Comparison of ENCODE assay signal across 26 mouse cellular contexts in genomic region chr6:71193151-71193740, GRCm38 (mm10). TPM values are rescaled to one million over a fixed set of nuclear protein-coding genes. Genes with fewer than 3 reads are reported as not detected.
"Had no signal": no experiment of that assay in that cellular context is flagged by ENCODE, and none has a peak within 500 bp of the region (broad histone marks: within the 10 kb centered on the region; RNA-seq: fewer than 3 reads in every experiment).

No protein-coding gene starts in this region.

- H3K36me3 ChIP-seq: limb, embryonic 10.5 days; limb, embryonic 13.5 days; liver, embryonic 15.5 days; lung, embryonic 15.5 days; midbrain, embryonic 12.5 days; midbrain, embryonic 15.5 days; neural tube, embryonic 12.5 days; neural tube, embryonic 15.5 days had no signal

- H3K4me2 ChIP-seq: limb, embryonic 13.5 days; liver, embryonic 15.5 days; lung, embryonic 15.5 days; midbrain, embryonic 12.5 days; midbrain, embryonic 15.5 days; neural tube, embryonic 12.5 days; neural tube, embryonic 15.5 days had no signal

- H3K27ac ChIP-seq: kidney, postnatal 0 days; limb, embryonic 10.5 days; limb, embryonic 13.5 days; liver, embryonic 15.5 days; lung, embryonic 15.5 days; macrophage; midbrain, embryonic 12.5 days; midbrain, embryonic 15.5 days; neural tube, embryonic 12.5 days; neural tube, embryonic 15.5 days; stomach, postnatal 0 days had no signal

- DNase-seq: kidney, postnatal 4 days; liver; right cerebral cortex, adult 18-20 months; right cerebral cortex, postnatal 14 days; right cerebral cortex, postnatal 4 days; thymus, adult 2 months; thymus, postnatal 14 days; thymus, postnatal 4 days had no signal

- H3K4me3 ChIP-seq: limb, embryonic 10.5 days; limb, embryonic 13.5 days; liver, embryonic 15.5 days; lung, embryonic 15.5 days; midbrain, embryonic 12.5 days; midbrain, embryonic 15.5 days; neural tube, embryonic 12.5 days; neural tube, embryonic 15.5 days had no signal

- H3K4me1 ChIP-seq: limb, embryonic 13.5 days; lung, embryonic 15.5 days; midbrain, embryonic 12.5 days; midbrain, embryonic 15.5 days; neural tube, embryonic 12.5 days; neural tube, embryonic 15.5 days had no signal

- H3K9ac ChIP-seq: limb, embryonic 13.5 days; liver, embryonic 15.5 days; lung, embryonic 15.5 days; midbrain, embryonic 12.5 days; midbrain, embryonic 15.5 days; neural tube, embryonic 12.5 days; neural tube, embryonic 15.5 days had no signal

- H3K27me3 ChIP-seq: limb, embryonic 13.5 days; liver, embryonic 15.5 days; lung, embryonic 15.5 days; midbrain, embryonic 12.5 days; midbrain, embryonic 15.5 days; neural tube, embryonic 12.5 days; neural tube, embryonic 15.5 days had no signal

- ATAC-seq: inflammation-experienced regulatory T-cells, adult 6 months; intestine, embryonic 16.5 days; midbrain, embryonic 15.5 days had no signal

- H3K9me3 ChIP-seq: limb, embryonic 10.5 days; limb, embryonic 13.5 days; liver, embryonic 15.5 days; lung, embryonic 15.5 days; midbrain, embryonic 12.5 days; midbrain, embryonic 15.5 days; neural tube, embryonic 12.5 days; neural tube, embryonic 15.5 days had no signal

RNA-seq across cellular contexts. Expression of gene Fabp1, which starts 6.4 kb away (rescaled TPM):
- total RNA-seq: layer of hippocampus, adult 18-20 months; layer of hippocampus, postnatal 14 days; left cerebral cortex, adult 18-20 months; left cerebral cortex, postnatal 25 days; megakaryocyte, adult 5-6 weeks had no signal
- polyA plus RNA-seq: inflammation-experienced regulatory T-cells, adult 6 months; limb, embryonic 10.5 days; macrophage; midbrain, embryonic 12.5 days; neural tube, embryonic 12.5 days; neural tube, embryonic 15.5 days had no signal

RNA-seq across cellular contexts. Expression of gene Thnsl2, which starts 49.0 kb away (rescaled TPM):
- total RNA-seq: megakaryocyte, adult 5-6 weeks had no signal
